Mouse (Mus musculus) testis, adult 2 months (tissue): ENCODE results near the gene Pdzd7.

Experiments used
- CTCF ChIP-seq: fragments of 200-500 bp; IDR thresholded peaks from 2 replicates; pipeline ENCODE4 v1.5.1; 2012; ENCODE audit warnings: low read depth, mild to moderate bottlenecking, inconsistent platforms, low read length, moderate library complexity; ENCODE audit not compliant: control insufficient read depth, insufficient read depth, insufficient replicate concordance
- POLR2A ChIP-seq: fragments of 200-500 bp; IDR thresholded peaks from 2 replicates; pipeline ENCODE4 v1.6.1; 2012; ENCODE audit warnings: low read depth, mild to moderate bottlenecking, inconsistent platforms, low read length, moderate library complexity; ENCODE audit not compliant: control insufficient read depth

DNA sequence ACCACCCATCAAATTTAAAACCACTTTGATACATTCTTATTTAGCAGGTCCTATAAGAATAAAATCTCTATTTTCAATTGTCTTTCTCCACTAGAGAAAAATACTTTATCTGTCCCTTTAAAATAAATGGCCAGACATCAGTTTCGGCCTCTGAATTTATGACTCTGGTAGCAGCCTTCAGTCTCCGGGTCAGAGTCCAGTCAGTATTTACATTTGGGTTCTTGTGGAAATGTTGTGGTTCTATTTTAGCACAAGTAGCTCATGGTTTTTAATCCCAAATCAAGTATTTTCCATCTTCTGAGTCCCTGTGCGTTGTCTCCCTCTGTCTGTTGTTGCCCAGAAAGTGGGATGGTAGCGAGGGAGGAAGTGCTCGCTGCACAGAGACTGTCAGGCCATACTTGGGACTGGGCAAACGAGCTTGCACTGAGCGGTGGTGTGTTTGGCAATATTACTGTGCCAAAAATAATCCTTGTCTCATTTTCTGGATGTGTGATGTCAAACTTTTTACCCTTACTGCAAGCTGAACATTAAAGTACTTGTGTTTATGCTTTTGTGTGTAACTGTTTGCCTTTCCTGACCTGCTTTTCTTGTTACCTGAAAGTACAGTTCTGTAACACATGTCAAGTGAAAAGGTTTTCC is 62.9 kb downstream of the Pdzd7 start:
- no peak for TF ChIP-seq CTCF
- TF ChIP-seq POLR2A, result no peak
